Mouse (Mus musculus): ENCODE measurements around the gene Ints6.
A peak's percentile ranks its signal among the peaks of the same experiment; 100 is the strongest.
"Not testable (repeated sequence)": the region's sequence is repeated elsewhere in the genome, so short reads cannot be mapped to it uniquely, and the experiment has no call there.

The Ints6 gene

DNA sequence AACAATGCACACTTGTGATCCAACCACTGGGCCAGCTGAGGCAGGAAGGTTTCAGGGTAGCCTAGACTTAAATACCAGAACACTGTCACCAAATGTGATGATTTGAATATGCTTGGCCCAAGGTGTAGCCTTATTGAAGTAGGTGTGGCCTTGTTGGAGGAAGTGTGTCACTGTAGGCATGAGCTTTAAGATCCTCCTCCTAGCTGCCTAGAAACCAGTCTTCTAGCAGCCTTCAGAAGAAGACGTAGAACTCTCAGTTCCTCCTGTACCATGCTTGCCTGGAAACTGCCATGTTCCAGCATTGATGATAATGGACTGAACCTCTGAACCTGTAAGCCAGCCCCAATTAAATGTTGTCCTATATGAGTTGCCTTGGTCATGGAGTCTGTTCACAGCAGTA is 25.3 kb downstream of the Ints6 start:
- no peak for DNase-seq

DNA sequence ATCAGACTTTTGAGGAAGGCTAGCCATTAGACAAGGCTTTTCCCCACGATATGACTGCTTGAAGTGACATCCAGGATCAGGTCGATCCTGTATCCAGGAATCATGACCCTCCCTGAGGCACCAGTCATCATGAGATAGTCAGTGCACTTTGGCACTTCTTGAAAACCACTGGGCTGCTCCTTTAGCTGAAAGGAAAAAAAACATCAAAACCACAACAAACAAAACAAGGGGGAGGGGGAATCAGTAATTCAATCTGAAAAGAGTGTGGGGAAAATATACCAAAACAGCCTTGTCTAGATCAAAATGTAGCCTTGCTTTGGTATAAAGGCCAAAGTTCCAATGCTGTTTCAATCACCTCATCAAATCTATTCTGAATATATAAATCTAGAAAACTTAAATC is 27.3 kb downstream of the Ints6 start:
- DNase-seq = no peak

DNA sequence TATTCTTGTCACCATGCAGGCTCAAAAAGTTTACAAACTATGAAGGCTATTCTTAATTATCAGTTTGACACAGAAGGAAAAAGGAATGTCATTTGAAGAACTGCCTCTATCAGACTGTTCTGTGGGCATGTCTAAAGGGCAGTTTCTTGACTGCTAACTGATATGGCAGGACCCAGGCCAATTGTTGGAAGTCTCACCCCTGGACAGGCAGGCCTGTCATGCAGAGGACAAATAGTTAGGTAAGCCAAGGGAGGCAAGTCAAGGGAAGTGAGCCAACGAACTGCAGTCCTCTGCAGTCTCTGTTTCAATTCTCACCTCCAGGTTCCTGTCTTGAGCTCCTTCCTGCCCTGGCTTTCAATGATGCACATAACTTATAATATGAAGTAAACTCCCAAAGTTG is 29.1 kb downstream of the Ints6 start:
- no peak for DNase-seq

DNA sequence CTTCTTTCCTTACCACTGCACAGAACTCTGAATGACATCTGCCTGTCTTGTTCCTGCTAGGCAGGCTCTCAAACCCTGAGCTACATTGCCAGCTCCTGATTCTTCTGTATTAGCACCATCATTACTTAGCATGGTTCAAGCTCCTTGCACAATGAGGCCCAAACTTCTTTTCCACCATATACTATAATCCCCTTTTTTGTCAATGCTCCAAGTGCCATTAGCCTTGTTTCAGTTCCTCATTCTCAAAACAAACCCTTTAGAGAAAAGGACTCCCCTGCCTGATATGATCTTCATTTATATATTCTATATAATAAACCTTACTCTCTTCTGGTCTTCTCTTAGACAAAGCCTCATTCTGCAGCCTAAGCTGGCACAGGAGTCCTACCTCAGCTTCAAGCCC is 36.4 kb downstream of the Ints6 start:
- DNase-seq = no peak

DNA sequence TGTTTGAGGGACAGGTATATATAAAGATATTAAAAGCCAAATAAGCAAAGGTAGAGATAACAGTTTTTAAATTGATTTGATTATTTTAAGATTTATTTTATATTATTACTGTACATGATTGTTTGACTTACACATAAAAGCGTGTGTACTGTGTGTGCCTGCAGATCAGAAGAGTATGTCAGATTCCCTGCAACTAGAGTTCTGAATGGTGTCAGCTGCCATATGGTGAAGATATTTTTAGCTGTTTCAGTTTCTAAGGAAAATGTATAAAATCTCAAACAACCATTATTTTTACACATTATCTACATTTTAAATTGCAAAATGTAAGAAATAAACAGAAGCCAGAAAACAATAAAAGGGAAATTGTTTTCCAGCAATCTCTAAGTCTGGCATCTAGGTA is 39.3 kb downstream of the Ints6 start:
- no peak for DNase-seq

DNA sequence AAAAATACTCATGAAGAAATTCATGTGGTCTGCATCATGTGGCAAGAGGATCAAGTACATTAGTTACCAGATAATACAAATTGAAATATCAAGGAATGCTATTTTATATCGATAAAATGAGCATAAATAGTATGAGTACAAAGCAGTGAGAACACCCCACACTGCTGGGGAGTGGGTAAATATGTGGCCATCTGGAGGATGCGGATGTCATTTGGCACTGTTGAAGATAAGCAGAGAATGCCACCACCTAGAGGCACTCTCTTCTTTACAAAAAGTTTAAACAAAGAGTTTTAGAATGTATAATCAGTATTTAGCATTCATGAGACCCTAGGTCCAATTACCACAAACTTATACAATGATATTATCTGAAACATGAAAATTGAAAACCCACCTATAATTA is 42.8 kb downstream of the Ints6 start:
- DNase-seq = no peak

DNA sequence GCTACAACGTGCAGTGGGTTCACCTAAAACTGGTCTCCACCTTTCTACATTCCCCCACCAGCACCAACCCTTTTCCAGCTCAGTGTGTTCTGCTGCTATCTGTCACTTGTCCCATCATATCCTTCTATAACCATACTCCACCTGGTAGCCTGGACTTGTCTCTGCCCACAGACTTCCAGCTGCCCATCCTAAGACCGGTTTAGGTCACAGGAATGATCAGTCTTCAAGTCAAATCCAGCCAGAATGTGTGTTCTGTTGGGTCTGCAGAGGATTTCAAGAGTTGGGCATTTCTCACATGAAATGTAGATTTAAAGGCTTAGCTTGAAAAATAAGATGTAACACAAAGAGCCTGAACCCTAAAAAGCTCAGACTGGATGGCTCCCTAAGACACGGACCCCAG is 87.3 kb downstream of the Ints6 start:
- no peak for DNase-seq

DNA sequence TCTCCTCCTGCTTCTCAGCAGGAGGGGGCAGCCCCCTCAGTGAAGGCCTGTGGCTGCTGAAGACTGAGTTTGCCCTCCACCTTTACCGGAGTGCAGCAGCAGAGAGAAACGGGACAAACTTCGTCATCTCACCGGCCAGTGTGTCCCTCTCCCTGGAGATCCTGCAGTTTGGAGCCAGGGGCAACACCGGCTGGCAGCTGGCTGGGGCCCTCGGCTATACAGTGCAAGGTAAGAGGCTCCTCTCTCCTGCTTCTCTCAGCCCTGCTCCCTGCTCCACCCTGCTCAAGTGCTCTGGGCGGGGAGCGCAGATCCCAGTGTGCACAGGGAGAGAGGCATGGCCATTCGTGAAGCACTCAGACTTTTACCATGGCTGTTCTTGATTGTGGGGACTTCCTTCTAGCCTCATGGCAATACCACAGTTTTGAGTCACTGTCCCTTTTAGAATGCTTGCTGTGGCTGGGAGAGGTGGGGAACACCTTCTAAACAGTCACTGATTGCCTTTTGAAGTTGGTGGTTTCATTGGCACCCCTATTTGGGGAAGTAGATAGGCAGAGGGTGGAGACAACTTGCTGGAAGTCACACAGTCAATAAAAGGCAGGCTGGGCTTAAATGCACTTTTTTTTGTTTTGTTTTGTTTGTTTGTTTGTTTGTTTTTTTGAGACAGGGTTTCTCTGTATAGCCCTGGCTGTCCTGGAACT is 95.8 kb downstream of the Ints6 start:
- no peak for DNase-seq

DNA sequence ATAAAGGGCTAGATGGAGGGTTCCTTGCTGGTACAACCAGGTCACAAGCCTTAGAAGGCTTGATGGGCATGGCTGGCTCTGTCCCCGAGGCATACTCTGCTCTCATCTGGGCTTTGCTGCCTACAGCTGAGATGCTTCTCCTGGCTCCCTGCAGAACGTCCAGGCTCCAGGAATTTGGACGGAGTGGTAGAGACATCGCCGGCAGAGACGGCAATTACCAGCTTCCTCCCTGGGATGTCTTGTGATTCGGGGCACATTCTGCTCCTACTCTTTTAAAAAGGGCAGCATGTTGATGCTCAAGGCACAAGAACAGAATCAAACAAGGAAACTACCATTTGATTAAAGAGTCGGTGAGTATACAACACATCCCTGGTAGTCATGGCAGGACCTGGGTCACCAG is 97.6 kb downstream of the Ints6 start, which contains the start of gene Serpine3:
Gene Serpine3, plus strand, starts transcription at position 301 of the 400 bp plus-strand sequence.
- DNase-seq = no peak

DNA sequence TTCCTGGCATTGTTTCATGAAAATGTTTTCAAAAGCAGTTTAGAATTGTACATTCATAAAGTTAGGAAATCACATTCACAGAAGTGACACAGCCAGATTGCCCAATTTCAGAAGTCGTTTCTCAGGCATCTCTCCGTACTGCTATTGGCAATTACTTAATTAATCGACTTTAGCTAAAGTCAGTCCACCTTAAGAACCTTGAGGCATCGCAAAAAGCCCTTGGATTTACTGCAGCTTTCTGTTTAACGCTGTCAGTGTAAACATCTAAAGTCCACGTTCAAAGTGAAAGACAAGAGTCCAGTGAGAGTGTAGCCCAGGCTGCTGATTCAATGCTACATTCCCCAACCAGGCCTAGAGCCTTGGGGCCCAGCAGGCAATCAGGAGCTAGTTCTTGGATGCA is 98.6 kb downstream of the Ints6 start:
- no peak for DNase-seq

DNA sequence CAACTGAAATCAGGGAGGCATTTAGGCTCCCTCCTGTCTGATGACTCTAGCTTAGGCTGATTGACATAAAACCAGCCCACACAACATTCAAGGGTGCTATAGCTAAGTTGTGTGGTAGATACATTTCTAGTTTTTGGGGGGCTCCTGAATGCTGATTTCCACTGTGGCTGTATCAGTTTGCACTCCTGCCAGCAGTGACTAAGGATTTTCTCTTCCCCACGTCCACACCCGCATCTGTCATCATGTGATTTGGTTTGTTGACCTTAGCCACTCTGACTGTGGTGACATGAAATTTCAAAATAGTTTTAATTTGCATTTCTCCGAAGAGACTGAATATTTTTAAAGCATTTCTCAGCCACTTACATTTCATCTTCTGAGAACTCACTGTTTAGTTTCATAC is 103.5 kb downstream of the Ints6 start:
- DNase-seq = no peak

DNA sequence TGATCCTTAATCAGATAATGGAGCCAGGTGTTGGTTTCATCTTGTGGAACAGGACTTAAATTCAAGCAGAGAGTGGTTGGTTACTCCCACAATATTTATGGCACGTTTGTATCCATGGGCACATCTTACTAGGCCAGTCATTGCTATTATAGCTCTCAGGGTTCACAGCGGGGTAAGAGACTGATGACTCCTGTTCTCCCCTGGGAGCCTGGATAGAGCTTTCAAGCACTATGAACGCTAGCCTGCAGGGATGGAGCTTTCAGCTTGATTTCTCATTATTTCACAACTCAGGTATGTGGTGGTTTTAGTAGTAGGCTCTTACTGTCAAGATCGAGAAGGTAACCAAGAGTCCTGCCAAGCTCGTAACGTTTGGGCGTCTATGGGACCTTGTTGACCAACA is 105.0 kb downstream of the Ints6 start:
- DNase-seq = no peak

DNA sequence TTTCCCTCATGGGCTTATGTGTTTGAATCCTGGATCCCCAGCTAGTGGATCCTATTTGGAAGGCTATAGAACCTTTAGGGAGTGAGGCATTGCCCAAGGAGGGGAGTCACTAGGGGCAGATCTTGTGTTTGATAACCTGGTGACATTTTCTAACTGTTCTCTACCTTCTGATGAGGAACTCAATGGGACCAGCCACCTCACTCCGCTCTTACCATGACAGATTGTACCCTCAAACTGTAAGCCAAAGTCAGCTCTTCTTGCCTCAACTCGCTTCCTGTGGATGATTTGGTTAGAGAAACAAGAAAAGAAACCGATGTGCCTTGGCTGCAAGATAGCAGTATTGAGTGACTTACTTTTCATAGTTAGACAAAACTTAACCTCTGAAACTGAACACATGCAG is 109.2 kb downstream of the Ints6 start:
- DNase-seq = no peak

DNA sequence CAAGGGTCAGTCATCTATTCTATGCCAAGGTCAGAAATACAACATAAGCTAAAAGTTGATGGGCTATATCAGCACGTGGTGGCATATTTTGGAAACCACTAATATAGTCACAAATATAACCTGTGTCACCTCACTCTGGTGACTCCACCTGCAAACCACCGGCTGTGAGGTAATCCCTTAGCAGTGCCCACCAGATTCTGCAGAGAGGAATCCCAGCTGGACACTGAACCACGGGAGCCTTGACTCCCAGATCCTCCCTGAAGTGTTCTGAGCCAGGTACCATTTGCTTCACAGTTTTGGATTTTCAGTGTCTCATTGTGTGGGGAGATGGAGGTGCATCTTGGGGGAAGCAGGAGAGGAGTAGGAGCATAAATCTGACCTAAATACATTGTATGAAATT is 110.6 kb downstream of the Ints6 start:
- no peak for DNase-seq

DNA sequence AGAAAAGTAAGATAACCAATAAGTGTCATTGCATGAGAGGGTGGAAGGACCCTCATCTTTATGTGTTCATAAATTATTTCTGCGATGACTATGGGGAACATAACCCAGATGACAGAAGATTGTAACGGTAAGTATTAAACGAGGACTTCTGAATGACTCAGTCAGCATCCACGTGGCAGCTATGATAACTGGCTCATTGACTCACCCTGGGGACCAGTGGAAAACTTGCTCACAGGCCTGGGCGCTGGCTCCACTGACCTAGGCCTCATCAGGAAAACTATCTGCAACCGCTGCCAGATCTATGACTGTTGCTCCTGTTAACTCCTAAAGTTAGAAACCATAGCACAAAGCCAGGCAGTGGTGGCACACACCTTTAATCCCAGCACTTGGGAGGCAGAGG is 112.6 kb downstream of the Ints6 start:
- DNase-seq = no peak

DNA sequence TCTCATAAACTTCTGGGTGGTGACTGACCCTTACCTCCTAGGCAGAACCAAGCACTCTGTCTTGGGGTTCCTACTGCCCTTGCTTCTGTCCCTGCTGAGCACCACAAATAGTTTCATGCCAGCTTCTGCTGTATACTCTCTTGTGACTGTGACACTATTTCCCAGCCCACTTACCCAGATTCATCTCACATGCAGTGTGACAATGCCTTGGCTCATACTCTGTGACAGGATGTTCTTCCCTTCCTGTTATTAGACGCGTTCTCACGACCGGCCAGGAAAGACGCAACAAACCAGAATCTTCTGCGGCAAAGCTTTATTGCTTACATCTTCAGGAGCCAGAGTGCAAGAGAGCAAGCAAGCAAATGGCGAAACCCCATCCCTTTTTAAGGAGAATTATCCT is 118.6 kb downstream of the Ints6 start:
- not testable (repeated sequence) for DNase-seq

DNA sequence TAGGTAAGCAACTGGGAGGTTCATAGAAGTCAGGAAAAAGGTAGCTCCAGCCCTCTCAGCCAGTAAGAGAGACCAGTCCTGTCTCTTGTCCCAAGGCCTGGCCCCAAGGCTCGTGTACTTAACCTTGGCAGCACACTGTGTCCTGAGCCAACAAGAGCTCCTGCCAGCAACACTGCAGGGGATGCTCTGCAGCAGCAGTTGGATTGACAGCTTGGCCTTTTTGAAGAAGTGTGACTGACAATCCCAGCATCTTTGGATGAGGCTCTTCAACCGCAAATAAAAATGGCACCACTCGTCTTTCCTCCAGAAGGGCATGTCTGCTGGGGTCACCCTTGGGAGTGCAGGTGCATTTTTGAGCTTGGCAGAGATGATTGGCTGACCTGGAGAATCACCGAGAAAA is 120.6 kb downstream of the Ints6 start:
- no peak for DNase-seq

DNA sequence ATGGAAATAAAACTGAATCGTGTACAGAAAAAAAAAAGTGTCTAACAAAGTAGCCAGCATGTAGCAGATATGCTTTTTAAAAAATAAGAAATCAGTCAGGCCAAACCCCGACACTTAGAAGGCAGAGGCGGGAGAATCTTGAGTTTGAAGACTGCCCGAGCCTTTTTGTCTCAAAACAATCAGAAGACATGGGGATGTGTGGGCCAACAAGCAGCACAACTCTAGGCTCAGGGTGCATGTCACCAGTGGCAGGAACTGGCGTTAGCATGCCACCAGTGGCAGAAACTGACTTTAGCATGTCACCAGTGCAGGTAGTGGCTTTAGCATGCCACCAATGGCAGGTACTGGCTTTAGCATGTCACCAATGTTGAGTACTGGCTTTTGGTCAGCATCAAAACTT is 121.4 kb downstream of the Ints6 start:
- DNase-seq = no peak

DNA sequence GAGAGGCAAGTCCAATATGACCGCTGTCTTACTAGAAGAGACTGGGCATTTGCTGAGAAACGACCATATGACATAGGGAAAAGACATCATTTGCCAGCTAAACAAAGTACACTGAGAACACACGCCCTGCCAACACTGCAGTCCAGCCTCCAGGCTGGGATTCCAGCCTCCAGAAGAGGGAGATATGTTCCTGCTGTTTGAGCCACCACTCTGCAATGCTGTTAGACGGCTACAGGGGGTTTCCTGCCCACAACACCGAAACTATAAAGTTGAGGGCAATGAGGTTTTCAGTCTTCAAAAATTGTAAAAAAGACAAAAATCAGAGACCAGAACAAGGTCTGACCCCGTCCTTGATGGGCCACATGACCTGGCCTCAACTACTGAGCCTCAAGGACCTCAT is 121.9 kb downstream of the Ints6 start:
- peak; percentile 7 for DNase-seq

DNA sequence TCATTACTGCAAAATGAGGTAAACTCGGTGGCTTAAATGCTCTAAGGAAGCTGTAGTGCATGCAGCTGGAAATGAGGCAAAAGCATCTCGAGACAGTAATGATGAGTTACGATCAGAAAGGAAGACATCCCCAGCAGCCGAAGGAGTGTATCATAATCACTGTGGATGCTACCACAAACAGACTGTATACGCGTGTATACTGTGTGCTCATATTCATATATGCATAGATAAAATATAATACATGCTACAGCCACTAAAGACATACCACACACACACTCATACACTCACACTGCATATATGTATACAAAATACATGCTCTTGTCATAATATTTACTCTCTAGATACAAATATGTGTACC is 122.6 kb downstream of the Ints6 start:
- no peak for DNase-seq

DNA sequence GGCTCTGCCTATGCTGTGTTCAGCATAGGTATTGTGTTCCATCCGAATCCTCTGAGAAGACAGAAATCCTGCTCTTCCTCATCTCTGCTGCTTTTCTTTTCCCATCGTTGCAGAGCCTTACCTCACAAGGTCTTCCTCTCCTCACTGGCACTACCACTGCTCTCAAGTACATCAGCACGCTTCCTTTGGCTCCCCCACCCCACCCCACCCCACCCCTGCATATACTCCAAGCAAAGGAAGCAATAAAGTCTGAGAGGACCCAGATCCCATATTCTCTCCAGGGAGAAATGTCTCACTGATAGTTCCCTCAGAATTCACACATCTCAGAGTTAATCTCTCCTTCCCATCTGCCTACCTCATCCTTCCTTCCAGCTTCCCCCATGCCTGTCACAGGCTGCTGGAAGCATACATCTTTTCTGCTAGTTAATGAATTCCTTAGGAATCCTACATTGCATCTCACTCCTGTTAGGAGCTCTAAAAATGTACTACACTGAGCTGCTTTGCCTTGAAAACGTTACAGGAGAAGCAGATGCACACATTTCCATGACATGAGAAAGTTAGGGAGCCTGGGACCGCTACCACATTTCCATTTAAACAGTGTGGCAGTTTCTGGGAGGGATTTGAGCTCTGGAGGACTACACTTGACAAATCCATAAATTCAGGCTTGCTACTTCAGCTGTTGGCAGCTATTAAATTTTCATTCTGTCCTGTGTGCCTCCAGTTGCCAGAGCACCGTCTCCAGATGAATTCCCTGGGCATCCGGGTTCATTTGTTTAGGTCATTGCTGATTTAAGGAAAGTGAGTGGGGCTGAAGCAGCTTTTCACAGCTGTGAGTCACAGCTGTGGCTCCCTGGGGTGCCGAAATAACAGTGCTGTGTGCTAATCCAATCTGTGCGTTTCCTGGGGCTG is 123.3 kb downstream of the Ints6 start:
- DNase-seq = peak; percentile 34

DNA sequence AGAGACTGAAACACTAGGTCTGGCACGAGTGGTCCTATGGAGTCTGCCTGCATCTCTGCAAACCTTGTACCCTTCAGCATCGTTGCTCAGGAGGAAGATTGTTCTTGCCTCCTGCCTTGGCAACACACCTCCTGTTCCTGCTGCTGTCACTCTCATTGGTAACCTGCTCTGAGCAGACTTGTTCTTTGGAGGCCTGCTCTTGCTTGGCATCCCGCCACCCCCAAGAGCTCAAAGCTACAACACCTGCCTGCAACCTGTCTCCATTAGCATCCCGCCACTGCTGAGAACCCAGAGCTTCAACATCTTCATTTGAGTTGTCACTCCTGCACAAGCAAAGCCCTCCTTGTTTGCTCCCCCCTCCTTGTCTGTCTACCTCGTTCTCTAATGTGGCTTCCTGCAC is 133.0 kb downstream of the Ints6 start:
- no peak for DNase-seq
